Mouse (Mus musculus): ENCODE measurements at regions not wholly inside any gene's neighbourhood (a gene's known extent, or its start where the extent isn't known, plus 50 kb on each side); places are given as distances from the start of the nearest gene placed in this dataset.

DNA sequence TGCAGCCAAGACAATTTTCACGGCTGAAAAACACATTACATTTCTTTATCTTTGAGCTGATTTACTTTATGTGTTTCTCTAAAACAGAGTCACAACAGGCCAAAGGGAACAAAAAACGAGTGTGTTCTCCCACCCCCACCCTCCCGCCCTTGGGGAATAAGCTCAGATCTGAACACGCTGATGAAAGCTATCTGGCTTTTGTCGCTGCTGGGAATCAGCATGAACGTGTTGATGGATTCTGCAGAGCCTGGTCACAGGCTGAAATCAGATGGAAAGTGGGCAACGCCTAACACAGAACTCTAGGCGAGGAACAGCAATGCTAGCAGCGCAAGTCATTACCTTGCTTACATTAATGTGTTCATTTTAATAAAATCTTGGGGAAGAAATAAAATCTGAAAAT lies 211.7 kb upstream of the Fn1 start:
- Histone ChIP-seq H3K36me3 (no peaks in the 10 kb centered on the region), H3K9me3 (no peaks in the 10 kb centered on the region), H3K27me3 (no peaks in the 10 kb centered on the region), H3K4me2 (replicated peaks) (no peak overlapping the region), H3K27ac (0 out of 2 replicates have a peak overlapping the region, but pooled peaks have one; percentile 2), H3K4me3 (no peak overlapping the region), H3K9ac (no peak overlapping the region), H3K4me1 (no peaks in the 10 kb centered on the region)
- ATAC-seq (ENCODE audit: insufficient number of reproducible peaks, insufficient read depth, low FRiP score, low TSS enrichment): no peak
- WGBS: 52% methylated on average over 9 of the region's 9 CpGs

DNA sequence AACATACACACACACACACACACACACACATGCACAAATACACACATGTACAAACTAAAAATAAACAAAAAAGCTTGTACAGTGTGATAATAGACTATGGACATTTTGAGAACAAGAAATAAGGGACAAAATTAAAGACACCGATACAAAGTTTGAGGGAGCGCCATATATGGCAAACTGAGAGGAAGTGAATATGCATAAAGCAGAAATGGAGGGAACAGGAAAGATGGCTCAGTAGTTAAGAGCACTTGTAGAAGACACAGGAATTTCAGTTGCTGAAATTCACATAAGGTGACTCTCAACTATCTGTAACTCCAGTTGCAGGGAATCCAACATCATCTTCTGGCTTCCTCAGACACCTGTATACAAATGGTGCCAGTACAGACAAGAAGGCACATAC lies 200.2 kb upstream of the Fn1 start:
- no peak for ATAC-seq (ENCODE audit: insufficient number of reproducible peaks, insufficient read depth, low FRiP score, low TSS enrichment)

DNA sequence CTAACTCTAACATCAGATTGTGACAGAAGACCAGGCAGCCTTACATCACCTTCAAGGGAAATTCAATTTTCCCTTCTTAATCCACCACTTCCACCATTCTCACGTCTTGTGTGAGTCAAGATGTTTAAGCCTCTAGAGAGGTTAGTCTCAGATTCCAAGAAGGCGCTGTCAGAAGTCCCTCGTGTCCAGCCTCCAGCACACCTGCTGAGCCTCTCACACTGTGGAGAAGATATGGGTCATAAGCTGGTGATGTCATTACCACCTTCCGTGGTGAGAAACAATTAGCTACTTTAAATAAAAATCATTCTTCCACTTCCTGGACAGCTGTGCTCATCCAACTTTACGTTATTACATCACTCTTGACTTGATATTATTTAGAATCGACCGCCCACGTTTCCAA lies 198.3 kb upstream of the Fn1 start:
- H3K9me3 ChIP-seq: no peaks in the 10 kb centered on the region
- no peak overlapping the region for H3K4me2 ChIP-seq (replicated peaks)
- no peak overlapping the region for H3K9ac ChIP-seq
- H3K36me3 ChIP-seq: no peaks in the 10 kb centered on the region
- H3K4me1 ChIP-seq: no peaks in the 10 kb centered on the region
- ATAC-seq (ENCODE audit: insufficient number of reproducible peaks, insufficient read depth, low FRiP score, low TSS enrichment): no peak
- H3K27ac ChIP-seq: no peak overlapping the region
- no peak overlapping the region for H3K4me3 ChIP-seq
- no peaks in the 10 kb centered on the region for H3K27me3 ChIP-seq
- WGBS: 86% methylated on average over 8 of the region's 8 CpGs

More for the DNA sequence above, 200.2 kb upstream of the Fn1 start:
- no peak overlapping the region for H3K4me2 ChIP-seq (replicated peaks)
- H3K9ac ChIP-seq: no peak overlapping the region
- H3K27ac ChIP-seq: no peak overlapping the region
- no peaks in the 10 kb centered on the region for H3K36me3 ChIP-seq
- no peak overlapping the region for H3K4me3 ChIP-seq
- H3K27me3 ChIP-seq: no peaks in the 10 kb centered on the region
- H3K4me1 ChIP-seq: no peaks in the 10 kb centered on the region
- WGBS: 95% methylated on average over 2 of the region's 2 CpGs
- no peaks in the 10 kb centered on the region for H3K9me3 ChIP-seq

DNA sequence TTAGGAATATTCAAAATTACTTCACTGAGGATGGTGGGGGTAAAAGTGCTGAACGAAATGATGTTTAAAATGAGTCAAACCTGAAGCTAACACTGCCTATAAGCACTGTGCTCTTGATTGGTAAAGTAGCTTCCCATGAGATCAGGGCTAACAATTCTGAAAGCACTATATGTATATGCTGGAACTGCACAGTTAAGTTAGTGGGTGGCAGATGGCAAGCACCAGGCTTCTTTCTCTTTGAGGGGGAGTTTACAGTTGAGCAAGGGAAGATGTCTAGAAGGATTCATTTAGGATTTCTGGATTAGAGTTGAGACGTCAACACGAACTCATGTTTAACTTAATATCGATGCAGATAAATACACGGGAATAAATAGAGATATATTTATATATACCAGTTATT lies 195.7 kb upstream of the Fn1 start:
- 90% methylated on average over 5 of the region's 5 CpGs for WGBS
- no peak overlapping the region for H3K4me3 ChIP-seq
- ATAC-seq (ENCODE audit: insufficient number of reproducible peaks, insufficient read depth, low FRiP score, low TSS enrichment): no peak
- no peak overlapping the region for H3K9ac ChIP-seq
- H3K4me1 ChIP-seq: no peaks in the 10 kb centered on the region
- H3K9me3 ChIP-seq: no peaks in the 10 kb centered on the region
- H3K27ac ChIP-seq: no peak overlapping the region
- no peak overlapping the region for H3K4me2 ChIP-seq (replicated peaks)
- H3K27me3 ChIP-seq: no peaks in the 10 kb centered on the region
- no peaks in the 10 kb centered on the region for H3K36me3 ChIP-seq

DNA sequence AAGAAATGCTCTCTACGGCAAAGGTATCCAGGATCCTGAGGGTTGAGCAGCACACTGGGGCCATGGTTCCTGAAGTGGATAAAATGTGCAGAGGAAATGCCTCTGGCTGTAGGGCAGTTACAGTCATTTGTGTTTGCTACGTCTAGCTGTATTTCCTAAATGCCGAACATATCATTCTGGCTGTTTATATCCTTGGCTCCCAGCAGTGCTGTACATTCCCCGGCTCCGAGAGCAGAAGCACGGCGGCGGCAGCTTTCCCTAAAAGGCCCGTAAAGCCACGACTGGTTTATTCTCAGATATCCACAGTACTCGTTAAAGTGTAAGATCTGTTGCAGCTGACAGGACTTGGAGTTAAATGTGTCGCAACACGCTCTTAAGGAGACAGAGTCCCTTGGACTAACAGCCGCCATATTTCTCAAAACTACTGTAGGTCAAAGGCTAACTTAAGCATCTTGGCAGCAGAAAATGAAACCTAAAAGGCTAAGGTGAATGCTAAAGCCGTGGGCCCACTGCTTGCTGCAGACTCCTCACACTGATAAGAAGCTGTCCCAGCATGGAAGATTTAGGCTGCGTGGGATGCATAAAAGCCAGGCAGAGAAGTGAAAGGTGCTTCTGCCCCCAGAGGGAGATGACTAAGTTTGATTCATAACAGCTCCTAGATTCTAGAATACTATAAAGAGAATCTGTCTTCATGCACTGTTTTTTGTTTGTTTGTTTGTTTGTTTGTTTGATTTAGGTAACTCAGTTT lies 192.1 kb upstream of the Fn1 start:
- no peaks in the 10 kb centered on the region for H3K9me3 ChIP-seq
- H3K9ac ChIP-seq: no peak overlapping the region
- no peak overlapping the region for H3K27ac ChIP-seq
- 67% methylated on average over 16 of the region's 16 CpGs for WGBS
- no peaks in the 10 kb centered on the region for H3K4me1 ChIP-seq
- no peak for ATAC-seq (ENCODE audit: insufficient number of reproducible peaks, insufficient read depth, low FRiP score, low TSS enrichment)
- no peaks in the 10 kb centered on the region for H3K36me3 ChIP-seq
- H3K4me3 ChIP-seq: no peak overlapping the region
- H3K27me3 ChIP-seq: no peaks in the 10 kb centered on the region
- H3K4me2 ChIP-seq (replicated peaks): no peak overlapping the region

DNA sequence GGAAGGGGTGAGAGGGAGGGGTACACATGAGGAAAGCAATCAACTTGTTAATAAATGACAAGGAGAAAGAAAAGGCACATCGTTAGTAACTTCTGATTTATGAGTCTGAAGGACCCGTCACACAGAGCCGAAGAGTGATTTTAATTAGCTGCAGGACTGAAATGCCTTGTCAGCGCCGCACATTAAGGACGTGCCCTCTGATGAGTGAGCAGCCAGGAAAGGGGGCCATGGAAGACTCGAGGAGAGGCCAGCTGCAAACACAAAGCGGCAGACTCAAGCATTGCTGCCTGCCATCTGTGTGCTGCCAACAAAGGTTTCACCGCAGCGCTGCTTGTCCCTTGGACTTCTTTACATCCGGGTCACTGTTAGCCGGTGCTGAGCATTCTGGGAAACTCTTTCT lies 184.8 kb upstream of the Fn1 start:
- 49% methylated on average over 12 of the region's 12 CpGs for WGBS
- Histone ChIP-seq H3K36me3 (no peaks in the 10 kb centered on the region), H3K4me3 (no peak overlapping the region), H3K4me2 (replicated peaks) (no peak overlapping the region), H3K9me3 (no peaks in the 10 kb centered on the region), H3K9ac (no peak overlapping the region), H3K27ac (no peak overlapping the region), H3K4me1 (0 out of 2 replicates have a peak, but pooled peaks cover 9% of the 10 kb centered on the region), H3K27me3 (no peaks in the 10 kb centered on the region)
- no peak for ATAC-seq (ENCODE audit: insufficient number of reproducible peaks, insufficient read depth, low FRiP score, low TSS enrichment)

DNA sequence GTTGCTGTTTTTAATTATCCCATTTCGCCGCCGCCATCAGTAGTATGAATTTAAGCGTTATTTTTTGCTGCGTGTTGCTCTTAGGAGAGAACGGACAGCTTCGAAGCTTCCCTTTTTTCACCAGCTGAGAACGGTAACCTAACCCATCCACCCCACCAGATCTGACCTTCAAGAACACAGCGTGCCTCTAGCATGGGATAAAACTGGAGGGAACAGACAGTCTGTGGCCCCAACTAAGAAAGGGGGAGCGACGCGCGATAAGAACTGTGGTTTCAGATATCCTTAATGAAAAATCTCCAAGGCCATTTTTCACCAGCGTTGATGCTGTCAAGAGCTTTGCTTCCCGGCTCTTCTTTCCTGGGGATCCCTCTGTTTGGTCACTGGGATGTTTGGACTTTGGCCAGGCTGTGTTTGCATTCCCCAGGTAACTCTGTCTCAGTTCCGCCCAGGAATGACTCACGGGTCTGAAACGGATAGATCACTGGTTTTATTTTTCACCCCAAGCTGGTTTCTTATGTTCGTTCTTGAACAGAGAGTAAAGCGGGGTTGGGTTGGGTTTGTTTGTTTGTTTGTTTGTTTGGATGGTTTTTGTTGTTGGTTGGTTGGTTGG lies 184.1 kb upstream of the Fn1 start:
- Histone ChIP-seq H3K9ac (no peak overlapping the region), H3K27me3 (no peaks in the 10 kb centered on the region), H3K27ac (0 out of 2 replicates have a peak overlapping the region, but pooled peaks have one; percentile 11), H3K4me3 (no peak overlapping the region), H3K9me3 (no peaks in the 10 kb centered on the region), H3K36me3 (no peaks in the 10 kb centered on the region), H3K4me1 (0 out of 2 replicates have a peak, but pooled peaks cover 9% of the 10 kb centered on the region), H3K4me2 (replicated peaks) (no peak overlapping the region)
- WGBS: 68% methylated on average over 20 of the region's 20 CpGs
- ATAC-seq (ENCODE audit: insufficient number of reproducible peaks, insufficient read depth, low FRiP score, low TSS enrichment): no peak

DNA sequence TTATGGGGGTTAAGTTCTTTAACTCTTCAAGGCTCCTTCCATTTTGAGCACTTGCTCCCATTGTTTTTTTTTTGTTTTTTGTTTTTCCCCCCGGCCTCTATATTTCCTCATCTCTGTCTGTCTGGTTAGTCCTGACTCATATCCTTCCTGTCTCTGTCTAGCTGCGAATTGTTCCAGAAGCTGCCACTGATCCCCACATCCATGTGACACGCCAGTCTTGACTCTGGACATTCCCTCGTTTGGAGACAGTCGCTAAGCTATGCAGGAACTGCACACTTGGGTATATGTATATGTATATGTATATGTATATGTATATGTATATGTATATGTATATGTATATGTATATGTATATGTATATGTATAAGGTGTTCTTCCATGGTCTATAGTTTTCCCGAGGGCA lies 177.4 kb upstream of the Fn1 start:
- H3K4me1 ChIP-seq: no peaks in the 10 kb centered on the region
- WGBS: 86% methylated on average over 6 of the region's 6 CpGs
- H3K4me3 ChIP-seq: no peak overlapping the region
- no peaks in the 10 kb centered on the region for H3K9me3 ChIP-seq
- no peak for ATAC-seq (ENCODE audit: insufficient number of reproducible peaks, insufficient read depth, low FRiP score, low TSS enrichment)
- H3K27ac ChIP-seq: no peak overlapping the region
- no peaks in the 10 kb centered on the region for H3K27me3 ChIP-seq
- H3K36me3 ChIP-seq: no peaks in the 10 kb centered on the region
- H3K4me2 ChIP-seq (replicated peaks): no peak overlapping the region
- no peak overlapping the region for H3K9ac ChIP-seq

DNA sequence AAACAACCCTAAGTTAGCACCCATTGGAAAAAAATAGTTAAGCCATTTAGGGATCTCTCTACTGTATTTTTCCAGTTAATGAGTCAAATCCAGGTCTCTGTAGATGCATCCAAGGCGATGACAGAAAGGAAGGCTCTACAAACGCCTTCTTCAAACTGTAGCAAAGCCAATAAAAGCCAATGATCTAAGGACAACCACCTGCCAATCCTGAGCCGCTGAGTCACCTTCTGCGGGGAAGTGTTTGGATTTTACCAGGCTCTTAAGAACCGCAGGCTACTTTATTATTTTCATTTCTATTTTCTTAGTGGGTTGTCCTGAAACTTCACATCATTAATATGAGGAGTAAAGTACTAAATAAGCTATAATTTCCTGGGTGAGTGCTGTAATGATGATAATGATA lies 171.4 kb upstream of the Fn1 start:
- no peak overlapping the region for H3K27ac ChIP-seq
- 87% methylated on average over 5 of the region's 5 CpGs for WGBS

DNA sequence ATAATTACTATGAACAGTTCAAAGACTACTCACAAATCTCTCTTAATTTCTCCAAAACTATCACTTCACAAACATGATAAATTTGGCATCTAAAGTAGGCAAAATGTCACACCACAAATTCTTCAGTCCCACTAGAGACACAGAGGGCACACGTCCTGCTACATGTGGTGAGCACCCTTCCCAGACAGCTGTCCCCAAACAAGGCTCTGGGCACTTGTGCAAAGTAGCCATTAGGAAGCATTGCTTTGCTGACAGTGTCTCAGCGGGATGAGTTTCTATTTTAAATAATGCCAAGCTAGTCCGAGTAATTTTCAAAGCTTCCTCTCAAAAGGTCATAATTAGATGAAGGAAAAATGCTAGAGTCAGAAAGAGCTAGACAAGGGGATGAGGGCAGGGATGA lies 169.1 kb upstream of the Fn1 start:
- Histone ChIP-seq H3K27ac (no peak overlapping the region), H3K27me3 (no peaks in the 10 kb centered on the region), H3K36me3 (no peaks in the 10 kb centered on the region), H3K4me1 (no peaks in the 10 kb centered on the region), H3K9ac (no peak overlapping the region), H3K9me3 (no peaks in the 10 kb centered on the region), H3K4me2 (replicated peaks) (no peak overlapping the region), H3K4me3 (no peak overlapping the region)
- ATAC-seq (ENCODE audit: insufficient number of reproducible peaks, insufficient read depth, low FRiP score, low TSS enrichment): no peak
- WGBS: 73% methylated on average over 3 of the region's 3 CpGs

More for the DNA sequence above, 171.4 kb upstream of the Fn1 start:
- Histone ChIP-seq H3K9ac (no peak overlapping the region), H3K4me3 (no peak overlapping the region), H3K4me2 (replicated peaks) (no peak overlapping the region), H3K9me3 (no peaks in the 10 kb centered on the region), H3K27me3 (no peaks in the 10 kb centered on the region), H3K36me3 (no peaks in the 10 kb centered on the region), H3K4me1 (no peaks in the 10 kb centered on the region)
- ATAC-seq (ENCODE audit: insufficient number of reproducible peaks, insufficient read depth, low FRiP score, low TSS enrichment): no peak

DNA sequence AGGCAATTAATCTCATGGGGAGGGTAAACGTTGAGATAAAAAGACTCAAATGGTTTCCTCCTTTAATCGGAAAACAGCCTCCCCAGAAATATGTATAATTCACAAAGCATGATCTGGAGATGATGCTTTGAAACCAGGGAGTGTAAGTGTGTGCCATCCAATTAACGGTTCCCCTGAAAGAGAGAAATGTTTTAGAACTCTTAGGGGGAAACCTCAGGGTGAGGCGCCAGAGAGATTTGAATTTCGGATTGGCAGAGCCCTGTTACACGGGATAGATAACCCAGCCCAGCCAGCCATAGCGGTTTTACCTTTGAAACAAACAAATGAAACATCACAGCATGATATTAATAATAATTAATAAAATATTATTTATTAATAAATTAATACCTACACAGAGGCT lies 168.1 kb upstream of the Fn1 start:
- WGBS: 86% methylated on average over 7 of the region's 7 CpGs
- no peaks in the 10 kb centered on the region for H3K9me3 ChIP-seq
- H3K4me1 ChIP-seq: peaks cover 4% of the 10 kb centered on the region; the same call in 1 of the 2 replicates

DNA sequence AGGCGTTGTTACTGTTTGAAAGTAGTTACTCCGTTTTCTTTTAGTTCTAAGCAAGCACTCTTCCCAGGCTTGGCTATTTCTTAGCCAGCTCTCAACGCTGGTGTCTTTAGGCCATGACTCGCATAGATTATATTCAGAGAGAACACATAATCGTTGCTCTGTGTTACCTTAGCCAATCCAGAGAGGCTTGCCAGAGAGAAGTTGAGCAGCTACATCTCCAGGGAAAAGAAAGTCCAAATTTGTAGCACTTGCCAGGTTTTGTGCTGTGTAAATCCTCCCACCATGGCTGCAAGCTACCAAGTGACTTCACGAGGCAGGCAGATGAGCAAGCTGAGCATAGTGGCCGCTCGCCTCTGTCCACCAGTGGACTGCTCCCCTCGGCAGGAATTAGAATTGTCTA lies 163.3 kb upstream of the Fn1 start:
- H3K9ac ChIP-seq: no peak overlapping the region
- H3K4me1 ChIP-seq: peaks cover 4% of the 10 kb centered on the region; the same call in 1 of the 2 replicates
- ATAC-seq (ENCODE audit: insufficient number of reproducible peaks, insufficient read depth, low FRiP score, low TSS enrichment): no peak
- no peak overlapping the region for H3K4me2 ChIP-seq (replicated peaks)
- no peak overlapping the region for H3K27ac ChIP-seq
- H3K9me3 ChIP-seq: no peaks in the 10 kb centered on the region
- no peak overlapping the region for H3K4me3 ChIP-seq
- H3K27me3 ChIP-seq: no peaks in the 10 kb centered on the region
- WGBS: 81% methylated on average over 9 of the region's 9 CpGs
- H3K36me3 ChIP-seq: no peaks in the 10 kb centered on the region

More for the DNA sequence above, 168.1 kb upstream of the Fn1 start:
- Histone ChIP-seq H3K4me2 (replicated peaks) (no peak overlapping the region), H3K27me3 (no peaks in the 10 kb centered on the region), H3K27ac (no peak overlapping the region), H3K4me3 (no peak overlapping the region), H3K36me3 (no peaks in the 10 kb centered on the region), H3K9ac (no peak overlapping the region)
- ATAC-seq (ENCODE audit: insufficient number of reproducible peaks, insufficient read depth, low FRiP score, low TSS enrichment): no peak
